Mouse (Mus musculus) intestine, embryonic 15.5 days (tissue): ENCODE measurements around the gene Fchsd2. TPM values are rescaled to one million over a fixed set of nuclear protein-coding genes. Genes with fewer than 3 reads are reported as not detected.

Source experiments
- ATAC-seq: fragments of 200-750 bp; cut with Nextera tagmentation; 2 replicates; pipeline ENCODE4 v1.8.0; 2017; ENCODE audit warnings: moderate TSS enrichment, moderate library complexity
- H3K27ac ChIP-seq: fragments of 300-500 bp; sonication (generic); 2 replicates; pipeline ENCODE4 v1.5.1; 2015; ENCODE audit warnings: mild to moderate bottlenecking, inconsistent platforms
- H3K27me3 ChIP-seq: fragments of 300-500 bp; sonication (generic); replicated peaks from 2 replicates; pipeline ENCODE4 v1.6.1; 2015; ENCODE audit warnings: inconsistent platforms
- H3K36me3 ChIP-seq: fragments of 300-500 bp; sonication (generic); 2 replicates; pipeline ENCODE4 v1.6.1; 2015; ENCODE audit warnings: inconsistent platforms
- H3K4me1 ChIP-seq: fragments of 300-500 bp; sonication (generic); replicated peaks from 2 replicates; pipeline ENCODE4 v1.6.1; 2015; ENCODE audit warnings: inconsistent platforms
- H3K4me2 ChIP-seq: fragments of 300-500 bp; sonication (generic); replicated peaks from 2 replicates; pipeline ENCODE4 v1.6.1; 2015; ENCODE audit warnings: mild to moderate bottlenecking, inconsistent platforms
- H3K4me3 ChIP-seq: fragments of 300-500 bp; sonication (generic); replicated peaks from 2 replicates; pipeline ENCODE4 v1.5.1; 2015; ENCODE audit warnings: inconsistent platforms
- H3K9ac ChIP-seq: fragments of 300-500 bp; sonication (generic); 2 replicates; pipeline ENCODE4 v1.6.1; 2015; ENCODE audit warnings: inconsistent platforms
- H3K9me3 ChIP-seq: fragments of 300-500 bp; sonication (generic); 2 replicates; pipeline ENCODE4 v1.6.1; 2016; ENCODE audit warnings: inconsistent platforms
- WGBS: fragments of 180-500 bp; shearing (Covaris S2); methylation state at CpG from one replicate; pipeline ENCODE4 v1.1.7; 2015; 5-methylcytosine and 5-hydroxymethylcytosine counted together
- polyA plus RNA-seq: library from polyadenylated mRNA; unstranded; fragments of >200 nt; fragmentation: Nextera tagmentation; extraction: Ambion mirVana; gene quantifications from 2 replicates; pipeline ENCODE4 v1.2.1, GENCODE M21; 2015

Gene Fchsd2
- polyA plus RNA-seq, 1 experiment from 2014 or later, result 20.3 TPM

DNA sequence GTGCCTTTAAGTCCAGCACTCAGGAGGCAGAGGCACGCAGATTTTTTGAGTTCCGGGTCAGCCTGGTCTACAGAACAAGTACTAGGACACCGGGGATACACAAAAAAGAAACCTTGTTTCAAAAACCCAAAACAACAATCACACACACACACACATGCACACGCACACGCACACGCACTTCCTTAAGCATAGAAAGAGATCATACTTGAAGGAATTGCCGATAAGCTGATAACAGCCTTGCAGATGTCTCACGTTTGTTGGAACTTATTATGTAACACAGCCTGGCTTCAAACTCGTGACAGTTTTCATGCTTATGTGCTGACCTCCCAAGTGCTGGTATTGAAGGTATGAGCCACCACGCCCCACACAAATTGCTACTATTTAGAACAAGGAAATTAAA is 29.1 kb upstream of the Fchsd2 start:
- Histone ChIP-seq H3K36me3 (no peaks in the 10 kb centered on the region), H3K4me3 (no peak overlapping the region), H3K9ac (no peak overlapping the region), H3K4me2 (no peak overlapping the region), H3K4me1 (peaks cover 17% of the 10 kb centered on the region), H3K9me3 (no peaks in the 10 kb centered on the region), H3K27ac (peak overlapping the region; percentile 80), H3K27me3 (no peaks in the 10 kb centered on the region)
- no peak for ATAC-seq
- WGBS, result 83% methylated on average over 10 of the region's 10 CpGs

DNA sequence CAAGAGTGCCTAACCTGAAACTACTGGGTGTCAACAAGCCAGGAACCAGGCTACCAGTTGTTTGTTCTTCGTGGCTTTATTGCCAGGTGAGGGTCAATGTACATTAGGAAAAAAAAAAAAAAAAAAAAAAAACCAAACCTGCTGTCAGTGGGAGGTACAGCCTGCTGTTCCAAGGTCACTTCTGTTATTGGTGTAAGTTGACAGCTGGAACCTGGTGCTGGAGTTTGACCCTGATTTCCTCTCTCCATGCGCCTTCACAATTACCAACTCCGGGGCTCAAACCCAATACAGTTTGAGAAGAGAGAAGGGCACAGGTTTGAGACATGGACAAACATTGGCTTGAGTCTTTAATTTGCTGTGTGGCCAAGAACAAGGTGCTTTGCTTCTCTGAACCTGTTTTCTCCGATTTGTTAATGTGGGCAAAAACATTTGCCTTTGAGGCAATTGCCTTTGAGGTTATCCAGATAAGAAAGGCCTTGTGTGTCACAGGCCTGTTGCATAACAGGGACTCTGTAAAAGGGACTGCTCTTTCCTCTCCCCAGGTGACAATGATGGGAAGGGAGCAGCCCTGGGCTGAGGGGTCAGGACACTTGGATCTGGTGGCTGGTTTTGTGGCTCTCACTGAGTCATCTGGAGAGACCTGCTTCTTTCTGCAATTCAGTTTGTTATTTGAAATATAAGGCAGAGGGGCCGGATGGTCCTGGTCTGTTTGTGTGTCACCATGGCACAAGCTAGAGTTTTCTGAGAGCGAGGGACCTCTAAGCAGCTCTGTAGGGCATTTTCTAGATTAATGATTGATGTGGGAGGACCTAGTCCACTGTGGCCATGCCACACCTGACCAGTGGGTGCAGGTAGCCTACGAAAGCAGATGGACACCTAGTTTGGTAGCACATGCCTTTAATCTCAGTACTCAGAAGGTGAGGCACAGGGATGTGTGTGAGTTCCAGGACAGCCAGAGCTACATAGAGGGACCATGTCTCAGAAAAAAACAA is 27.7 kb upstream of the Fchsd2 start:
- Histone ChIP-seq H3K9me3 (no peaks in the 10 kb centered on the region), H3K4me1 (peaks cover 17% of the 10 kb centered on the region), H3K27ac (peak overlapping the region; percentile 82), H3K27me3 (no peaks in the 10 kb centered on the region), H3K9ac (no peak overlapping the region), H3K4me2 (no peak overlapping the region; the same call in 1 of the 2 replicates), H3K36me3 (no peaks in the 10 kb centered on the region), H3K4me3 (no peak overlapping the region)
- 62% methylated on average over 7 of the region's 7 CpGs for WGBS
- peak; percentile 73 for ATAC-seq

DNA sequence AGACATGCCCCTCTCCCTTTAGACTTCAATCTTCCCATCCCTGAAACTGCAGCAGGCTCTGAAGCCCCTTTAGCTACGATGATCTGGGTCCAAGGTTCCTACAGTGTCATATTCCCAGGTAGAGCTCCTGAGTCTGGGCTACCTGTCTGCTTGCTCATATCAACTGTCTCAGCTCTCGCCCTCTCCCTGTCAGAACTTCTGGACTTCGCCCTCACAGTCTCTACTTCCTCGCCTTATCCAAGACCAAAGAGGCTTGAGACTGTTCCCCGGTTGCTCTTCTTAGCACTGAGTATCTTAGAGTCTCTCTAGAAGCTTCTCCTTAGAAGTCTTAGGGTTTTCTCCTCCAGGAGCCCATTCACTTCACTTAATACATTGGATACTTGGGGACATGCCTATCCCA is 26.7 kb upstream of the Fchsd2 start:
- peak; percentile 60 for ATAC-seq
- no peaks in the 10 kb centered on the region for H3K9me3 ChIP-seq
- H3K4me2 ChIP-seq, result peak overlapping the region; percentile 9; the same call in 1 of the 2 replicates
- no peaks in the 10 kb centered on the region for H3K36me3 ChIP-seq
- WGBS, result 62% methylated on average over 5 of the region's 5 CpGs
- H3K4me1 ChIP-seq, result peaks cover 22% of the 10 kb centered on the region
- no peak overlapping the region for H3K9ac ChIP-seq
- no peaks in the 10 kb centered on the region for H3K27me3 ChIP-seq
- H3K27ac ChIP-seq, result peak overlapping the region; percentile 82
- H3K4me3 ChIP-seq, result no peak overlapping the region

DNA sequence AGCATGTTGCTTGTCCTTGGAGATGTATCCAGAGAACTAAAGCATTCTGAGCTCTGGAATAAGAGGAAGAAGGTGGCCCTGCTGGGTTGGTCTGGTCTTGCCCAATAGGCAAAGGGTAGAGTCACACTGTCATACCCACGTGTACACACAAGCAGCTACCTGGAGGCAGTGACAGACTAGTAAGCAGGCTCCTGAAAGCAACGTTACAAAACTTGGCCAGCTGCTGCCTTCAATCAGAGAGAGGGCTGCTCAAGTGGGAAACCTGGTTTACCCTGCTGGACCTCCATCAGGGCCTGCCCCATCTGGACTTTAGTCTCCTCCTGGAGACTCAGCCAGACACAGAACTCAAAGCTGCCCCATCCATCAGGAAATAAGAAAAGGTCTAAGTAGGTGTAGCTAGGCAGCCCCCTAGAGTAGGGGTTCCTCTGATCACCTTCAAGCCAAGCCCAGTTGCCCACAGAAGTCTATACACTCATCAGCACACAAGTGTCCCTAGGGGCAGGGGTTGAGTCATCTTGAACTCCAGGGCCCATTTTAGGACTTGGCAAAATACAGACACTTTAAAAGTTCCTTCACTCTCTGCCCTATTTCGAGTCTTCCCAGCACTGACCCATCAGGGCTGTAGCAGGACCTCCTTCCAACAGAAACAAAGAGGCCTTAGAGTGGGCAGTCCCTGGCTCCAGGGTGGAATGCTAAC is 25.9 kb upstream of the Fchsd2 start:
- peak overlapping the region; percentile 82; the same call in 1 of the 2 replicates for H3K27ac ChIP-seq
- H3K9ac ChIP-seq, result no peak overlapping the region
- H3K27me3 ChIP-seq, result no peaks in the 10 kb centered on the region
- H3K9me3 ChIP-seq, result no peaks in the 10 kb centered on the region
- no peak for ATAC-seq
- no peak overlapping the region for H3K4me3 ChIP-seq
- H3K4me1 ChIP-seq, result peaks cover 26% of the 10 kb centered on the region
- 50% methylated on average over 3 of the region's 3 CpGs for WGBS
- no peaks in the 10 kb centered on the region for H3K36me3 ChIP-seq
- H3K4me2 ChIP-seq, result no peak overlapping the region

DNA sequence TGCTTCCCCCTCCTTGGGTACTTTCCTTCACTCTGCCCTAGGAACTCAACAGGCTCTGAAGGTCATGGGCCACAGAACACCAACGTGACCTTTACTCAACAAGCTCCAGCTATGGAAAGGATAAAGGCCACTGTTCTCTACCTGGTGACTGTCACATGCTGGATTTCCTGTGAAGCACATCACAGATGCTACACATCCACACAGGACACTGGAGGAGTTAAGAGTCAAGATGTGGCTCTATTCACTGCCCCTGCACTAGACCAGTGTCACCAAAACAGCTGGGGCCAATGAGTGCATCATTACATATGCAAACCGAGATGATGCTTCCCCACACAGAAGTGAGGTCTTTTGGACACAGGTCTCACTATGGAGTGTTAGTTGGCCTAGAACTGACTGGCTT is 25.1 kb upstream of the Fchsd2 start:
- Histone ChIP-seq H3K27ac (no peak overlapping the region), H3K36me3 (no peaks in the 10 kb centered on the region), H3K4me2 (no peak overlapping the region), H3K27me3 (no peaks in the 10 kb centered on the region), H3K4me1 (peaks cover 24% of the 10 kb centered on the region), H3K4me3 (no peak overlapping the region), H3K9me3 (no peaks in the 10 kb centered on the region), H3K9ac (no peak overlapping the region)
- no peak for ATAC-seq
- 79% methylated on average over 2 of the region's 2 CpGs for WGBS

DNA sequence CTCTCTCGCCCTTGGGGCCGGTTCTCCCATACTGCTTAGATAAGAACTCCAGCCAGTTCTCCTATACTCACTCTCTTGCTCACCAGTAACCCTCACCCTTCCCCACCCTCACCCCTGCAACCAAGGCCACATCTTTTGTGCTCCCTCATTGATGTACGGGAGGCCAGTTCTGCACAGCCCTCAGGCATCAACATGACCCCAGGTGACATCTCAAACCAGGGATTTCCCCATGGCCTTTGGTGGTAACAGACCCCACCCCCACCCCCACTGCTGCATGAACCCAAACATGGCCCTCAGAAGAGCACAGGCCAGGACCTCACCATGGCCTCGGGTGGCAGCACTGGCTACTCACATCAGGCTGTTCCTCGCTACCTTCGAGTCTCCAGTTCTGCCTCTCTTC is 23.4 kb upstream of the Fchsd2 start:
- Histone ChIP-seq H3K36me3 (no peaks in the 10 kb centered on the region), H3K4me1 (peaks cover 21% of the 10 kb centered on the region), H3K4me2 (no peak overlapping the region), H3K27ac (no peak overlapping the region), H3K9ac (no peak overlapping the region), H3K9me3 (no peaks in the 10 kb centered on the region), H3K4me3 (no peak overlapping the region), H3K27me3 (no peaks in the 10 kb centered on the region)
- no peak for ATAC-seq
- 78% methylated on average over 6 of the region's 6 CpGs for WGBS

DNA sequence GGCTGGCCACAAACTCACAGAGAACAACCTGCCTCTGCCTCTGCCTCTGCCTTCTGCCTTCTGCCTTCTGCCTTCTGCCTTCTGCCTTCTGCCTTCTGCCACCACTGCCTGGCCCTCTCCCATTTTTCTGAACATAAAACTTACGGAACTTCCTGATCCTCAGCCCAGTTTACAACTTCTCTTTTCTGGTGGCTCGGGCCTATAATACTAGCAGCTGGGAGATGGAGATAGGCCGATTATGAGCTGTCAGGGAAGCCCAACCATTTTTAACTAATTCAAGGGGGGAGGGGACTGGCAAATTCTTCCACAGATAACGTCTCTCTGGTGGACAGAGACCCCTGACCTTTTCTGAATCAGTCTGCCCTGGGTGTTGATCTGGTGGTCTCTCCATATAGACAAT is 22.3 kb upstream of the Fchsd2 start:
- H3K27ac ChIP-seq, result peak overlapping the region; percentile 9; the same call in 1 of the 2 replicates
- H3K27me3 ChIP-seq, result no peaks in the 10 kb centered on the region
- H3K36me3 ChIP-seq, result no peaks in the 10 kb centered on the region
- no peak overlapping the region for H3K4me3 ChIP-seq
- 15% methylated on average over 4 of the region's 4 CpGs for WGBS
- H3K4me2 ChIP-seq, result no peak overlapping the region
- no peak for ATAC-seq
- H3K9ac ChIP-seq, result no peak overlapping the region
- peaks cover 23% of the 10 kb centered on the region for H3K4me1 ChIP-seq
- H3K9me3 ChIP-seq, result no peaks in the 10 kb centered on the region

DNA sequence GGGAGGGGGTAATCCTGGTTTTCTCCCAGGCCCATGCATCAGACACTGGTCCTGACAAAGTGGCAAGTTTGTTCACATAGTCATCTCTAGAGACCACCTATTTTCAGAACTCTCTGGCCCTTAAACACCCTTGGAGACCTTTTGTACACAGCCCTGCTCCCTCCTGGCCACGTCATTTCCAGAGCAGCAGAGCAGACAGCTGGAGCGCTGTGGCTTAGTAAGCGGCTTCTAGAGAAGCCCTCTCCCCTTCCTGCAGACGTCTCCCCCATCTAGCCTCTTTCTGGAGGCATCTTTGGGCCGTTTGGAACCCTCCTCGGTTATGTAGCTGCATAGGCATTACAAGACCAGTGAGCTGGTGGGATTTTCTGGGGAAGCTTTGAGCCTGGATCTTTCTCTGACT is 21.6 kb upstream of the Fchsd2 start:
- H3K36me3 ChIP-seq, result no peaks in the 10 kb centered on the region
- ATAC-seq, result no peak
- H3K4me3 ChIP-seq, result no peak overlapping the region
- H3K9me3 ChIP-seq, result no peaks in the 10 kb centered on the region
- H3K27ac ChIP-seq, result peak overlapping the region; percentile 33; the same call in 1 of the 2 replicates
- 44% methylated on average over 6 of the region's 6 CpGs for WGBS
- no peaks in the 10 kb centered on the region for H3K27me3 ChIP-seq
- H3K4me1 ChIP-seq, result peaks cover 21% of the 10 kb centered on the region
- H3K4me2 ChIP-seq, result no peak overlapping the region
- H3K9ac ChIP-seq, result no peak overlapping the region

DNA sequence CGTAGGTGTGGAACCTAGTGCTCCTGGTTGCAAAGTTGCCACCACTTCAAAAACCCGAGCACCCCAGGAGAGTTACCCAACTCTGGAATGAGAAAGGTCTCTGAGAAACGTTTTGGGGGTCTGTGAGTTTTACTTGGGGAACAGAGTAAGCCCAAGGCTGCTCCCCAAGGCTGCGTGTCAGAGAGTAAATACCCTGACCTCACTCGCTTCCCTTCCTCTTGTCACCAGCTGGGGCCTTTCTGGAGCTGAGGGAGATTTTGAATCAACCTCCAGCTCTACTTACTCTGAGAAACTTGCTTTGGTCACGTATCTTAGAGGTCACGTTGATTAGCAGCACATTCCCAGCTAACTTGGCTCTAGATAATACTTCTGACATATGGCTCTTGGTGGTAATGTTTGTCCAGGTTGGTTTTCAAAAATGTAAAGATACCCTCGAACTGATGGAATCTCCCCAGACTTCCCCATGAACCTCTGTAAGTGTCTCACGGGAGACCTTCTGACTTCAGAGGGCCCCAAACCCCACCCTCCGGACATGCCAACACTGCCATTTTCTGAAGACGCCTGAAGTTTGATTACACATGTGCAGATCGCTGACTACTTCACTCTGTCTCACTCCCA is 20.4 kb upstream of the Fchsd2 start:
- peaks cover 15% of the 10 kb centered on the region for H3K4me1 ChIP-seq
- H3K9me3 ChIP-seq, result no peaks in the 10 kb centered on the region
- H3K4me3 ChIP-seq, result no peak overlapping the region
- WGBS, result 69% methylated on average over 12 of the region's 12 CpGs
- H3K27me3 ChIP-seq, result no peaks in the 10 kb centered on the region
- no peaks in the 10 kb centered on the region for H3K36me3 ChIP-seq
- H3K9ac ChIP-seq, result no peak overlapping the region
- no peak overlapping the region for H3K27ac ChIP-seq
- H3K4me2 ChIP-seq, result no peak overlapping the region
- ATAC-seq, result no peak

DNA sequence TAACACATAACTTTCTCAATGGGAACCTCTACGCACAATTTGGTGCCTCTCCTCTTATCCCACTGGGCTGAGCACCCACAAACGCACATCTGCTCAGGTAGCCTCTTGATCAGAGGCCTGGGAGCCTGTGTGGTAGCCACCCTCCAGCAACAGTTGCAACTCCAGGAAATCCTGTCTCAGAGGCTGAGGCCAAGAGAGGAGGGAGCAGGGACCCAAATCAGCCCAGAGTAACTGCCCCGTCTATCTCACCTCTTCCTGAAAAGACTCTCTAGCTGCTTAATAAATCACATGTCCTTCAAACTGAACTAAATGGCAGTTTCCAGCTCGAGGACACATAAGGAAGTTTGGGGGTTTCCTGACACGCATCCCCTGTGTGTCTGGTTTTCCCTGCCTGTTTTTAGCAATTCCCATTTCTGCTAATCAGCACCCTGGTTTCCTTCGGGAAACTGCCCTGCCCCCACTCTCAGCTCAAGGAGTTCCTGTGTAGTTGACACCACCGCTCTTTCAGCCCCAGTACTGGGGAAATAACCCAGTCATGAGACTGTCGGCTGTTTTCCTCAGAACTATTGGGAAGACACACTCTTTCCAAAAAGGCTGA is 18.4 kb upstream of the Fchsd2 start:
- no peaks in the 10 kb centered on the region for H3K27me3 ChIP-seq
- H3K4me3 ChIP-seq, result no peak overlapping the region
- no peaks in the 10 kb centered on the region for H3K9me3 ChIP-seq
- no peak overlapping the region for H3K27ac ChIP-seq
- H3K36me3 ChIP-seq, result no peaks in the 10 kb centered on the region
- peaks cover 14% of the 10 kb centered on the region; the same call in 1 of the 2 replicates for H3K4me1 ChIP-seq
- H3K9ac ChIP-seq, result no peak overlapping the region
- H3K4me2 ChIP-seq, result no peak overlapping the region
- no peak for ATAC-seq
- whole genome bisulfite sequencing, result 60% methylated on average over 8 of the region's 8 CpGs

DNA sequence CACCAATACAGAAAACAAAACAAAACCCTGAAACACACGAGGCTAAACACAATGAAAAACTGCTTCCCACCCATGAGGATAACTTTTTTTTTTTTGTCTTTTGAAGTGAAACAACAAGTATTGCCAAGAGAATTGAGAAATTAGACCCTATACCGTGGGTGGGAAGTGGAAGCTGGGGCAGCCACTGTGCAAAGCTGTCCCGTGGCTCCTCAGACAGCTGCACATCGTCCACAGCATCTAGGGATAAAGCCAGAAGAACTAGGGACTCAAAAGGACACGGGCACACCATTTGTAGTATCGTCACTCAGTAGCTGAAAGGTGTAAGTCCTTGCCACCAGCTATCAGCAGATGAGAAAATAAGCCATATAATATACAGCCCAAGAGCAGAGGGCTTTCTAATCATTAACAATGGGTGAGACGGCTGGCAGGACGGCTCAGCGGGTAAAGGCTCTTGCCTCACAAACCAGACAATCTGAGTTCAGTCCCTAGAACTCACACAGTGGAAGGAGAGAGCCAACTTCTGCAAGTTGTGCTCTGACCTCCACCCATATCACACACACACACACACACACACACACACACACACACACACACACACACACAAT is 9.0 kb upstream of the Fchsd2 start:
- no peaks in the 10 kb centered on the region for H3K27me3 ChIP-seq
- peak overlapping the region; percentile 29 for H3K27ac ChIP-seq
- no peak overlapping the region for H3K9ac ChIP-seq
- peak; percentile 79 for ATAC-seq
- 41% methylated on average over 9 of the region's 9 CpGs for WGBS
- no peak overlapping the region for H3K4me2 ChIP-seq
- no peaks in the 10 kb centered on the region for H3K36me3 ChIP-seq
- H3K4me1 ChIP-seq, result 0 out of 2 replicates have a peak, but pooled peaks cover 20% of the 10 kb centered on the region
- H3K9me3 ChIP-seq, result no peaks in the 10 kb centered on the region
- no peak overlapping the region for H3K4me3 ChIP-seq
